Mouse (Mus musculus) neural tube, embryonic 15.5 days (tissue): ENCODE measurements at regions not wholly inside any gene's neighbourhood (a gene's known extent, or its start where the extent isn't known, plus 50 kb on each side); places are given as distances from the start of the nearest gene placed in this dataset.

ENCODE experiments used
- ATAC-seq: fragments of 200-750 bp; cut with Nextera tagmentation; 2 replicates; pipeline ENCODE4 v1.8.0; 2017; ENCODE audit warnings: mild to moderate bottlenecking, moderate TSS enrichment, moderate library complexity; ENCODE audit not compliant: low FRiP score
- H3K27ac ChIP-seq: fragments of 300-500 bp; sonication (generic); replicated peaks from 2 replicates; pipeline ENCODE4 v1.5.1; 2015; ENCODE audit warnings: mild to moderate bottlenecking, inconsistent platforms
- H3K27me3 ChIP-seq: fragments of 300-500 bp; sonication (generic); replicated peaks from 2 replicates; pipeline ENCODE4 v1.6.1; 2015; ENCODE audit warnings: inconsistent platforms
- H3K36me3 ChIP-seq: fragments of 300-500 bp; sonication (generic); 2 replicates; pipeline ENCODE4 v1.6.1; 2015; ENCODE audit warnings: inconsistent platforms
- H3K4me1 ChIP-seq: fragments of 300-500 bp; sonication (generic); 2 replicates; pipeline ENCODE4 v1.6.1; 2015; ENCODE audit warnings: inconsistent platforms
- H3K4me2 ChIP-seq: fragments of 300-500 bp; sonication (generic); 2 replicates; pipeline ENCODE4 v1.6.1; 2015; ENCODE audit warnings: inconsistent platforms, mild to moderate bottlenecking, moderate library complexity
- H3K4me3 ChIP-seq: fragments of 300-500 bp; sonication (generic); replicated peaks from 2 replicates; pipeline ENCODE4 v1.5.1; 2015; ENCODE audit warnings: mild to moderate bottlenecking, inconsistent platforms
- H3K9ac ChIP-seq: fragments of 300-500 bp; sonication (generic); replicated peaks from 2 replicates; pipeline ENCODE4 v1.6.1; 2015; ENCODE audit warnings: mild to moderate bottlenecking, inconsistent platforms
- H3K9me3 ChIP-seq: fragments of 300-500 bp; sonication (generic); replicated peaks from 2 replicates; pipeline ENCODE4 v1.6.1; 2016; ENCODE audit warnings: inconsistent platforms
- WGBS: fragments of 180-500 bp; shearing (Covaris S2); methylation state at CpG from one replicate; pipeline ENCODE4 v1.1.7; 2015; ENCODE audit warnings: mixed read lengths; 5-methylcytosine and 5-hydroxymethylcytosine counted together

DNA sequence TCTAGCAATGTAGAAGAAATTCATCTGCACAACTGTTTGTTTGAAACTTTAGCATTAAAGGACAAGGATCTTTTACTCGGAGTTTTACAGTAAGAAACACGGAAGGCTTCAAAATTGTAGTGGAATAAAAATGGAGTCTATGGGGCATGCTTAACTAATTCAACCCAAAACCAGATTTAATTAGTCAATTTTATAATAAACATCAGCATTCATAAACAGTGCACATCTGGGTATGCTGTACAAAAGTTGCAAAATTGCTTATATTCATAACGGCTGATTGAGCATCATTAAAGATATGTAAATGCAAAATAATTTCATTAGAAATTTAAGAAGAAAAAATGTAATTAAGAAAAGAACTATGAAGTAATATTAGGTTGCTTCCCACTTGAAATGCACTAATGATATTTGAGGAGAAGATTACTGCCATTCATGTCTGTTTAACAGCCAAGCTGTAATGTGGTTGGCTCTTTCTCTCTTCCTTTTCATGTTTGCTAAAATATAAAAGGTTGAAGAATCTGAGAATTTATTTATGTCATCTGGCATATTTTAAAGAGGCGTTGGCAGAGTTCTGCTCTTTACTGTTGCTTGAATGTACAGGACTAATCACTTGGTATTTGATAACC is 1037.3 kb downstream of the Fam181b start:
- ATAC-seq, result no peak
- Histone ChIP-seq H3K4me2 (no peak overlapping the region), H3K27ac (no peak overlapping the region), H3K36me3 (no peaks in the 10 kb centered on the region), H3K4me3 (no peak overlapping the region), H3K27me3 (no peaks in the 10 kb centered on the region), H3K9me3 (no peaks in the 10 kb centered on the region), H3K4me1 (no peaks in the 10 kb centered on the region), H3K9ac (no peak overlapping the region)
- WGBS, result 77% methylated on average over 4 of the region's 4 CpGs

DNA sequence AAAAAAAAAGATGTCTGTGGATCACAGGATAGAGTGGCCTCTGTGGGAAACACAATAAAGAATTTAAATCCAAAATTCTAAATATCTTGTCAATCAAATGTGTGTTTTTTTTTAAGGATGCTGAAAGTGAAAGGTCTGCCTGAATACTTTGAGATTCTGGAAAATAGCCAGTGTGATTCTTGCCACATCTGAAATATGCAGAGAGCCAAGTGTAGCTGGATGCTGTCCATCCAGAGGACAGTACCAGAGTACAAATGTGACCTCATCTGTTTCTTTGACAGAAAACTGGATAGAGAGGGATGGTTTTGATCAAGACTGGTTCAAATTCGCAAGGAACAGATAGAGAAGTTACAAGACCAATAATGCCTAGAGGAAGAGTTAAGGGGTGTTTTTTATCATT is 1044.1 kb downstream of the Fam181b start:
- Histone ChIP-seq H3K9me3 (no peaks in the 10 kb centered on the region), H3K36me3 (no peaks in the 10 kb centered on the region), H3K4me3 (no peak overlapping the region), H3K4me2 (no peak overlapping the region), H3K27ac (no peak overlapping the region), H3K9ac (no peak overlapping the region), H3K4me1 (no peaks in the 10 kb centered on the region), H3K27me3 (no peaks in the 10 kb centered on the region)
- ATAC-seq, result no peak
- WGBS, result 90% methylated on average over 1 of the region's 1 CpGs

DNA sequence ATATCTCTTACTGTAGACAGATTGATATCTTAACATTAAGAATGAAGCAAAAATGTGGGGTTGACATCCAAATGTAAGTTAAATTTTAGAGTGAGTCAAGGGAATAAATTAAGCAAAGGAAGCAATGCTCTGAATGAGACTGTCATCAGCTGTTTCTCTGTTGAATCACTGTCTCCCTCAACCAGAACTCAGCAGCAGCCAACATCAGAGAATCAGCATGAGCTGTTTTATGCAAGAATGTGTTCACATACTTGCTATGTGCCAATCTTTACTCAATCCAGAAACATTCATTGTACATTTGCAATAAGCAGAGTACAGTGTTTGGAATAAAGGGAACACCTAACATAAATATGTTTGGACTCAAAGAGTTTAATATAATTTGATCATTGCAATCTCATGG is 1074.6 kb downstream of the Fam181b start:
- Histone ChIP-seq H3K27me3 (no peaks in the 10 kb centered on the region), H3K4me2 (no peak overlapping the region), H3K27ac (no peak overlapping the region), H3K36me3 (no peaks in the 10 kb centered on the region), H3K4me3 (no peak overlapping the region), H3K4me1 (no peaks in the 10 kb centered on the region), H3K9me3 (no peaks in the 10 kb centered on the region), H3K9ac (no peak overlapping the region)
- ATAC-seq, result no peak

DNA sequence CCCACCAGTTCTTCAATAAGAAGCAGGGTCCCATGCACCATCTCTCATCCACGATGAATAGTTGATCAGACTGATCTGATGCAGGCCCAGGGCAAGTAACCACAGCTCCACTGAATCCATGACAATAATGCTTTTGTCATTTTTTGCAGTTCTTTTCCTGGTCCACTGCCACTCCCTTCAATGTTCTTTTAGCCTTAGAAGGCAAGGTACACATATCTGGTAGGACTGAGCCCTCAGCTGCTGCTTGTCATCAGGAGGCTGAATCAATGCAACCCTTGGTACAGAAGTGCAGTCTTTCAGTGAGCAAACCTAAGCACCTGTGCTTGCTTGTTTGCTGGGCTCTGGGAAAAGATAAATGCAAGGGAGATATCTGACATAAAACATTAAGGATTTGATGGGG is 1075.8 kb downstream of the Fam181b start:
- Histone ChIP-seq H3K9ac (no peak overlapping the region), H3K4me3 (no peak overlapping the region), H3K36me3 (no peaks in the 10 kb centered on the region), H3K9me3 (no peaks in the 10 kb centered on the region), H3K4me1 (no peaks in the 10 kb centered on the region), H3K27me3 (no peaks in the 10 kb centered on the region), H3K27ac (no peak overlapping the region), H3K4me2 (no peak overlapping the region)
- ATAC-seq, result no peak
- 74% methylated on average over 1 of the region's 1 CpGs for WGBS

GRCm38 (mm10) chr7:94180027-94180426 is 1100.4 kb downstream of the Fam181b start:
- Histone ChIP-seq H3K27ac (no peak overlapping the region), H3K4me3 (no peak overlapping the region), H3K36me3 (no peaks in the 10 kb centered on the region), H3K9me3 (no peaks in the 10 kb centered on the region), H3K4me2 (no peak overlapping the region), H3K27me3 (no peaks in the 10 kb centered on the region), H3K9ac (no peak overlapping the region), H3K4me1 (no peaks in the 10 kb centered on the region)
- 70% methylated on average over 2 of the region's 2 CpGs for whole genome bisulfite sequencing
- ATAC-seq, result no peak

GRCm38 (mm10) chr7:94212341-94212740 is 1132.7 kb downstream of the Fam181b start:
- Histone ChIP-seq H3K4me3 (no peak overlapping the region), H3K27me3 (no peaks in the 10 kb centered on the region), H3K4me2 (no peak overlapping the region), H3K4me1 (no peaks in the 10 kb centered on the region), H3K27ac (no peak overlapping the region), H3K9ac (no peak overlapping the region), H3K9me3 (no peaks in the 10 kb centered on the region), H3K36me3 (no peaks in the 10 kb centered on the region)
- ATAC-seq, result no peak
- 98% methylated on average over 1 of the region's 1 CpGs for WGBS

- H3K36me3 ChIP-seq, result no peaks in the 10 kb centered on the region
- H3K27me3 ChIP-seq, result no peaks in the 10 kb centered on the region
- no peak overlapping the region for H3K9ac ChIP-seq
- H3K4me1 ChIP-seq, result no peaks in the 10 kb centered on the region
- no peak overlapping the region for H3K4me2 ChIP-seq
- no peaks in the 10 kb centered on the region for H3K9me3 ChIP-seq
- 27% methylated on average over 1 of the region's 1 CpGs for WGBS
- H3K4me3 ChIP-seq, result no peak overlapping the region
- ATAC-seq, result peak; percentile 53; the same call in 1 of the 2 replicates
- no peak overlapping the region for H3K27ac ChIP-seq
These were observed 1147.8 kb downstream of the Fam181b start for GRCm38 (mm10) chr7:94227482-94227881.

DNA sequence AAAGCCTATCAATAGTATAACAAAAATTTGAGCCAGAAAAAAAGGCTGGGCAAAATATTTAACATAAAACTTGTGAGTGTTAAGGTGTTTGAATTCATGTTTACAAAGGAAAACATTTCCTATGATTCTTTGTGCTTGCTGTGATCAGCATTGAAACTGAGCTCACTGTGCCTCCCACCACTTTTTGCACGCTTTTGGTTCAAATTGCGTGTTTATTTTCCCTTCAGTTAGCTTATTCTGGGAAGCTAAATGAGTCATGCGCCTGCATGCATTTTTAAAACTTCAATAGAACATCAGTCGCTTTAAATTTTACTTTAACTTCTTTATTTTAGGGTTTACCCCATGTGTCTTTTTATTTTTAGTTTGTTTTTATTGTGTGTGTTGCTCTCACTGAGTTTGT is 1154.0 kb downstream of the Fam181b start:
- H3K9me3 ChIP-seq, result no peaks in the 10 kb centered on the region
- no peaks in the 10 kb centered on the region for H3K4me1 ChIP-seq
- ATAC-seq, result no peak
- no peaks in the 10 kb centered on the region for H3K27me3 ChIP-seq
- no peak overlapping the region for H3K4me3 ChIP-seq
- H3K9ac ChIP-seq, result no peak overlapping the region
- WGBS, result 90% methylated on average over 4 of the region's 4 CpGs
- H3K27ac ChIP-seq, result no peak overlapping the region
- no peak overlapping the region for H3K4me2 ChIP-seq
- H3K36me3 ChIP-seq, result no peaks in the 10 kb centered on the region

- Histone ChIP-seq H3K4me1 (no peaks in the 10 kb centered on the region), H3K36me3 (no peaks in the 10 kb centered on the region), H3K9ac (no peak overlapping the region), H3K27me3 (no peaks in the 10 kb centered on the region), H3K4me3 (no peak overlapping the region), H3K27ac (no peak overlapping the region), H3K9me3 (no peaks in the 10 kb centered on the region), H3K4me2 (no peak overlapping the region)
- ATAC-seq, result no peak
- 77% methylated on average over 3 of the region's 3 CpGs for WGBS
These were observed 1169.8 kb downstream of the Fam181b start for GRCm38 (mm10) chr7:94249501-94249900.

- Histone ChIP-seq H3K4me2 (no peak overlapping the region), H3K27me3 (no peaks in the 10 kb centered on the region), H3K4me1 (0 out of 2 replicates have a peak, but pooled peaks cover 2% of the 10 kb centered on the region), H3K4me3 (no peak overlapping the region), H3K36me3 (no peaks in the 10 kb centered on the region), H3K9me3 (no peaks in the 10 kb centered on the region), H3K27ac (no peak overlapping the region), H3K9ac (no peak overlapping the region)
- peak; percentile 69; the same call in 1 of the 2 replicates for ATAC-seq
- WGBS, result 42% methylated on average over 8 of the region's 8 CpGs
These were observed 1189.1 kb downstream of the Fam181b start for GRCm38 (mm10) chr7:94268665-94269320.

DNA sequence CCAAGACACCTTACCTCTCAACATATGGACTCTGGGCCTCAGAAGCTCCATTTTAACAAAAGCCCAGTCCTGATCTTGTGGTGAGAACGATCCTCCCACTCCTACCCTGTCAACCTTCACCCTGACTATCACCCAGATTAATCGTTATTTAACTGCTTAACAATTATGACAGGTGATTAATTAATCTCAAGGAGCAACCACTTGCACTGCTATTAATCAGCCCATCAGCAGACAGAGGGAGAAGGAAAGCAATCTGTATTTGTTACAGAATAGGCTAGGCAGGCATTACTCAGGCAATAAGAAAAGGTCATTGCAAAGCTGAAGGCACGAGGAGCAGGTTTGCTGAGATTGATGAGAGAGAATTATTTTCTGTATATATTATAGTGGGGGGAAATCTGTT is 1201.9 kb downstream of the Fam181b start:
- H3K27me3 ChIP-seq, result no peaks in the 10 kb centered on the region
- H3K27ac ChIP-seq, result no peak overlapping the region
- H3K4me2 ChIP-seq, result no peak overlapping the region
- H3K9ac ChIP-seq, result no peak overlapping the region
- no peak for ATAC-seq
- 53% methylated on average over 3 of the region's 3 CpGs for WGBS
- H3K4me3 ChIP-seq, result no peak overlapping the region
- H3K9me3 ChIP-seq, result no peaks in the 10 kb centered on the region
- peaks cover 8% of the 10 kb centered on the region for H3K4me1 ChIP-seq
- H3K36me3 ChIP-seq, result no peaks in the 10 kb centered on the region

- Histone ChIP-seq H3K36me3 (no peaks in the 10 kb centered on the region), H3K27me3 (no peaks in the 10 kb centered on the region), H3K27ac (no peak overlapping the region), H3K9me3 (no peaks in the 10 kb centered on the region), H3K4me1 (peaks cover 8% of the 10 kb centered on the region), H3K9ac (no peak overlapping the region), H3K4me3 (no peak overlapping the region), H3K4me2 (no peak overlapping the region)
- WGBS, result 57% methylated on average over 5 of the region's 5 CpGs
- ATAC-seq, result no peak
These were observed 1202.3 kb downstream of the Fam181b start for GRCm38 (mm10) chr7:94282010-94282409.
